Mouse (Mus musculus) T-helper 1 cell (primary cell): ENCODE results near the gene Lpin2.

Source experiments
- in situ Hi-C: fragments of 300-600 bp; cut with MboI, MseI; formaldehyde crosslinking; loops from one replicate; pipeline ENCODE4 v1.15.1; 2025; ENCODE audit warnings: high pct_unique_total_duplicates

Lpin2 gene

DNA sequence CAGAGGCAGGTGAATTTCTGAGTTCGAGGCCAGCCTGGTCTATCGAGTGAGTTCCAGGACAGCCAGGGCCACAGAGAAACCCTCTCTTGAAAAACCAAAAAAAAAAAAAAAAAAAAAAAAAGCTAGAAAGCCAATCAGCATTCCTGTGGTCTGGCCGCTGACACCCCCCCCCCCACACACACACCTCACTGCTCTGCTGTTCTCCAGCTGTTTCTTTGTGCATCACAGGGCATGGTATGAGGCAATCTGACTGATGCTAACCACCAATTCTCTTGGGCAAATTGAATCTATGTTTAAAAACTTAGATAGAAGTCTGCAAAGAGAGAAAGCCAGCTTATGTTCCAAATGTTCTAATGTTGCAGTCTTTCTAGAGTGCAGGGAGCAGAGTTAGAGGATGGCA, 14.1 kb downstream of the Lpin2 start:
- in situ Hi-C loops, result loop anchor here (10.0 to 25.0 kb wide), 2 partner anchors 212 to 1784 kb away; no protein-coding TSS in a partner anchor

DNA sequence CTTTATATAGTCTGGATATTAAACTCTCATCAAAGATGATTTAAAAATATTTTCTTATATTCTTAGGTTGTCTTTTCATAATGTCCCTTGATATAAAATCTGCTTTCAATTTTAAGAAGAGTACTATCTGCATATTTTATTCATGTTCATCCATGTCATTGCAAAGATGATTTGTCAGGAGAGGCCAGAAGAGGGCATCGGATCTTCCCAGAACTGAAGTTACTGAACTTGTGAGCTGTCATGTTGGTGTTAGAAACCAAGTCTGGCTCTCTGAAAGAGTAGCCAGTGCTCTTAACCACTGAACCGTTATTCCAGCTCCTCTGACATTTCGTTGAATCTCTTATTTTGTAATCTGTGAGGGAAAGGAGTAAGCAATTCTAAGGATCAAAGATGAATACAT, 17.0 kb downstream of the Lpin2 start:
- in situ Hi-C loops, result loop anchor here (10.0 to 25.0 kb wide), 2 partner anchors 215 to 1787 kb away; no protein-coding TSS in a partner anchor

DNA sequence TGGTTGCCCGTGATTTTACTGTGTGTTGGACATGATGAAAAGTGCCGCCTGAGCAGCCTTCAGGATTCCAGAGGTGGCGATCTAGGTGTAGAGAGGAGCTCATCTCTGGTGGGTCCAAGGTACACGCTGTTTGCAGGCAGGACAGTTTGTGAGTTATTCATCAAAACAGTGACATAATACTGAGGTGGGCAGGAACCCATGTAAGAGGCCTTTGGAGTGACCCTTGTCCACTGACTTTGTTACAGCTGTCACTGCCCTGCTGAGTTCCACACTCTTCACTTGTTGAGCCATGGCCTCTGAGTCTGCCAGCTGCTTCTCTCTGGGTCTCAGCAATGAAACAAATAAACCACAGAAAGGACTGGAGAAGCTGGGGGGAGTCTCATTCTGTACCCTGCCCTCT, 19.8 kb downstream of the Lpin2 start:
- in situ Hi-C loops, result no loop called here

DNA sequence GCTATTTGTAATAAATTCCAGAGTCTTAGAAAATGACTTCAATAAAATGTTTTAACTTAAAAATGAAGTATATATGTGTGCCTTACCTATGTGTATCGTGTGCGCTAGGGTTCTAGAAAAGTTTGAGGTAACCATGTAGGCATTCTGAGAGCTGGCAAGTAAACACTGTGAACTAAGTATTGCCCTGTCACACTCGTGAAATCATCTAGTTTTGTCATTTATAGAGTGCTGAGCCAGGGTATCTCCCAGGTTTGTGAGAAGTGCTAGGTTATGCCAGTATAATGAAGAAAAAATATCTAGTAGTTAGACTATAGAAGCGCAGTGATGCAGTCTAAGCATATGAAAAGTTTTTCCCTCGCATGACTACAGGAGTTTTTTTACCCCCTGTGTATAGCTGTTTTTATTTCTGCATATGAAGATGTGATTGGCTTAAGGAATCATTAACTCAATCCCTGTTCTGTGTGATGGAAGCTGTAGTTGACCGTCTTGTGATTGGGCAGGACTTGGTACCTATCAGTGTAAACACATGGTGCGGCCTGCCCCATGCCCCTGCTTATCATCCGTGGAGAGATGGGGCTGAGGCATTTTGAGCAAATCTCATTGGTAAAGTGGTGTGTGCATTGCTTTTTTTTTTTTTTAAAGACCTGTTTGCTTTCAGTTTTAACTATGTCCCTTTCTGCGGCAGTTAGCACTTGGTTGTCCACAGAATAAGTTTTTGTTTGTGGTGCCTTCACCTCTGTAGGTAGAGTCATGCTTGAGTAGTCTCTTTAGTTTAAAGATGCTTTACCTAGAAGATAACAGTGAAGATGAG, 21.8 kb downstream of the Lpin2 start:
- in situ Hi-C loops, result no loop called here

DNA sequence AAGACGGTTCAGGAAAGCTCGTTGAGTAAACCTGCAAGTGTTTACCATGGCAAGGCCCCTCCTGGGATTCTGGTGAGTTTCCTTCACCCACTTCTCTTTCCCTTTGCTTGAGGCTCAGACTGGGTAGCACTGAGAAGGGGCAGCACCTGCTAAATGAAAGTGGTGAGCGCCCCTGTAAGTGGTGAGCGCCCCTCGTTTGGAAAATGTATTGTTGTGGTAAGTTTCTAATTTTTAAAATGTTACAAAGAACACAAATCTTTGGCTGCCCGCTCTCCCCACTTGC, 22.4 kb downstream of the Lpin2 start:
- in situ Hi-C loops, result no loop called here

DNA sequence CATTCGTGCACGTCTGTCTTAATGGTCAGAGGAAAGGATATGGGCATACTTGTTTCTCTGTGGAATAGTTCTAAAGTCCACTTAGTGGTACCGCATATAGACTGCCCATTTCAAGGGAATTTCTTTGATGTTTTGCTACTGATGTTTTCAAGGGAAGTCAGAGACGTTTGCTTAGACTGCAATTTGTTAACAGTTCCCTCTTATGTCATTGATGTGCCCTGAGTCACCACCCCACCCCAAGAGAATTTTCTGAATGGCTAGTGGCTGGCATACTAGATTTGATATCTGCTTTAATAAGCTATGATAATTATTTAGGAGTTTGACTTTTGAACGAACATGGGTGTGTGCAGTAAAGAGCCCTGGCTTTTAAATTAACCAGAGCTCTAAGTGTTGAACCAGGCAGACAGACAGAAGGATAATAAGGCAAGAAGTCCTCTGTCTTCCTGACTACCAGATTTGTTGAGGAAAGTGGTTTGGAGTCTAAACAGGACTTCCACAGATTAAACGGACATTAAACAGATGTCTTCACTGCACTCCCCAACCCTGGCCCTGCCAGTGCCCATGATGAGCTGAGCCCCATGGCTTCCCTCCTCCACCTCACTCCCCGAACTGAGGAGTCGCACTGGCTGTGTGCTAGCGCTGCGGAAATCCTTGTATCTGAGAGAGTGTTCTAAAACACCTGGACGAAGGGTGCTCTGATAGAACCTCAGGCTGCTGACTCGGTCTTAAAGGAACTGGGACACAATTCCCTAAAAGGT, 24.0 kb downstream of the Lpin2 start:
- in situ Hi-C loops, result no loop called here

DNA sequence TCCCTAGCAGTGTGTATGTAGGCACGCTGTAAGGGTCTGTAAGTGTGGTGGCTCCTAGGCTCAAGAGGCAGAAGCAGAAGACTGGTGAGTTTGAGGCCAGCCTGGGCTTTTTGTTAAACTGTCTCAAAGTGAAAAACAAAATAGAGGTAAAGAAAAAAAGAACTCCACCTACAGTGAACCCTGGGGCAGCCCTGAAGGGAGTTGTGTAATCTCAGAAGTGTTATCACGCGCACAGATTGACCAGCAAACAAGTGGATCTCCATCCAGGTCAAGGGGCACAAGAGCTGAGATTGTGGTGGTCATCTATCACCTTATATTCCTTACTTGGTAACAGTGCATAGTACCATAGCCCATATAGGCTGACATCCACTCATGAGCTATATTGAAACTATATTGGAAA, 24.9 kb downstream of the Lpin2 start:
- in situ Hi-C loops, result no loop called here

DNA sequence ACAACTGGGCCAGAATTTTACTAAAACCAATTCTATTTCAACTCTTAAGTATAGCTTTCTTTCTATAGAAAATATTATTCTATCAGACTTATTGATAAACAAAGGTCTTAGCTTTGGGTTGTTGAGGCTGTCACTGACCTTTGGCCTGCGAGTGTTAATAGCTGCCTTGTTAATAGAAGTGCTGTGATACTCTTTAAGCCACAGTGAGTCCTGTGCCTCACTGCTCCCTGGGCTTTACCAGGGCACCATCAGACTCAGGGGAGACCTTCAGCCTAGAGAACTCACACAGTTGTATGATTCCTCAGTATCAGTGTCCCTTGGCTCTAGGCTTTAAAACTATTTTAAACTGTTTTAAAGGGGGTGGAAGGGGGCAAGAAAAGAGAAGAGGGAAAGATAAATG, 26.0 kb downstream of the Lpin2 start:
- in situ Hi-C loops, result no loop called here

DNA sequence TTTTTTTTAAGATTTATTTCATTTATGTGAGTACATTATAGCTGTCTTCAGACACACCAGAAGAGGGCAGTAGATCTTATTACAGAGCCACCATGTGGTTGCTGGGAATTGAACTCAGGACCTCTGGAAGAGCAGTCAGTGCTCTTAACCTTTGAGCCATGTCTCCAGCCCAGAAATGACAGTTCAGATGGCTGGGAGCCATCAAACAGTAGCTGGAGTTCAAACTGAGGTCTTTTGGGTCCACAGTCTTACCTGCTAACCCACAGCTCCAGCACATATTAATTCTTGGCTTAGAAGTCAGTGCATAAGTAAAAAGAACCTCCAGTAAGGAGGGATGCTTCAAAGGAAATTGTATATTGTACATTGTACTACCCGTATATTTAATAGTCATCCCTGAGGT, 26.6 kb downstream of the Lpin2 start:
- in situ Hi-C loops, result no loop called here

DNA sequence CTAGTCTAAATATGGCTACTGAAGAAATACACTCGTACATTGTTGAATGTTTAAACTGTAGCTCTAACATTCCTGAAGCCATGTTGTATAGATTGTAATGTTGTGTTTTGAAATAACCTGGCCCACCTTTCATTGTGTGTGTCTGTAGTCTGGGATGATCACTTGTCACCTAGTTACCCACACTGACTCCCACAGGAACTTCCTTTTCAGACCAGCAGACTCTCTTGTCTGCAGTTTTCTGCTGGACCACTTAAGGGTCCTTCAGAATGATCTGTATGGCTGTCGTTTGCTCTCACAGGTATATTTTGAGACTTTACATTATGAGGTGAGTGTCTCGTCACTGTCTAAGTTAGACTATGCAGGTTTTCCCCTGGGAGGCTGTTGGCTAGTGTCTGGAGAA, 27.6 kb downstream of the Lpin2 start:
- in situ Hi-C loops, result loop anchor here (10.0 kb wide), 1 partner anchor 1665 kb away; no protein-coding TSS in a partner anchor

DNA sequence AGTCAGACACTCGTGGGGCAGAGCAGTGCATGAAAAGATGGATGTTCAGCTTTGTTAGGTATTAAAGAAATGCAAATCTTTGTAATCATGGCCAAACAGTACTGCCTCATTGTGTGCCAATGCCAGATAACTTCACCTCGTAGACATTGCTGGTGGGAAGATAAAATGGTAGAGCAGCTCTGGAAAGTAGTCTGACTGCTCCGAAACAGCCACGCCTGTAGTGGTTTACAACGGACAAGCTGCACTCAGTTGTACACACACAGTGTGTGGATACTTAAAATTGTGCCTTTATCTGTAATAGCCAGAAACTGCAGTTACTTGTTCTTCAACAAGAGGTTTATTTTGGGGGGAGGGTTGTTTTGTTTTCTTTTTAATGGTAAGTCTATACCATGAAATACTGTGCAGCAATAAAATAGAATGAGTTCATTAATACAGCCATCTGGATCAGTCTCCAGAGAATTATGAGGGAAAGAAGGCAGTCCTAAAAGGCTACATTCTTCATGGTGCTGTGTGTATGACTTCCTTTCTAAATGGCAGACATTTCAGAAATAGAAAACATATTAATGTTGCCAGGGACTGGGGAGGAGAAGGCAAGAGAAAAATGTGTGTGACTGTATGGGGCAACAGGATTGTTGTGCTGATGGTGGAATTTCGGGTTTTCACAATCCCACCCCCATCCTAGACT, 29.7 kb downstream of the Lpin2 start:
- in situ Hi-C loops, result loop anchor here (10.0 kb wide), 1 partner anchor 1663 kb away; no protein-coding TSS in a partner anchor

DNA sequence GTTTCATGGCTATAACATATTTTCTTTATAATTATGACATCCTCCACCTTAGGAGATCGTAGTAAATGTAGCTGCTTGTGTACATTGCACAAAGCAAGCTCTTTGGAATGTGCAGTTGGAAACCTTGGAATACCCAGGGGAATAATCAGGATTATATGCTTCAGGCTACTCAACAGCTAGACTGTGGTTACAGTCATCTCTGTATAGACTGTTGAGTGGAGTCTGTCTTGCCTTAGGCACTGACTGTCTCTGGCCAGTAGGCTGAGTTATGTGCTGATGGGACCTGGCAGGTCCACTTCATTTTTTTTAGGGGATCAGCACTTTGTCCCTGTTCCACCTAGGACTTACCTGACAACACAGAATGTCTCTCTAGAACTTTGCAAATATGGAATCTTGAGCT, 31.3 kb downstream of the Lpin2 start:
- in situ Hi-C loops, result loop anchor here (10.0 kb wide), 1 partner anchor 1661 kb away; no protein-coding TSS in a partner anchor

DNA sequence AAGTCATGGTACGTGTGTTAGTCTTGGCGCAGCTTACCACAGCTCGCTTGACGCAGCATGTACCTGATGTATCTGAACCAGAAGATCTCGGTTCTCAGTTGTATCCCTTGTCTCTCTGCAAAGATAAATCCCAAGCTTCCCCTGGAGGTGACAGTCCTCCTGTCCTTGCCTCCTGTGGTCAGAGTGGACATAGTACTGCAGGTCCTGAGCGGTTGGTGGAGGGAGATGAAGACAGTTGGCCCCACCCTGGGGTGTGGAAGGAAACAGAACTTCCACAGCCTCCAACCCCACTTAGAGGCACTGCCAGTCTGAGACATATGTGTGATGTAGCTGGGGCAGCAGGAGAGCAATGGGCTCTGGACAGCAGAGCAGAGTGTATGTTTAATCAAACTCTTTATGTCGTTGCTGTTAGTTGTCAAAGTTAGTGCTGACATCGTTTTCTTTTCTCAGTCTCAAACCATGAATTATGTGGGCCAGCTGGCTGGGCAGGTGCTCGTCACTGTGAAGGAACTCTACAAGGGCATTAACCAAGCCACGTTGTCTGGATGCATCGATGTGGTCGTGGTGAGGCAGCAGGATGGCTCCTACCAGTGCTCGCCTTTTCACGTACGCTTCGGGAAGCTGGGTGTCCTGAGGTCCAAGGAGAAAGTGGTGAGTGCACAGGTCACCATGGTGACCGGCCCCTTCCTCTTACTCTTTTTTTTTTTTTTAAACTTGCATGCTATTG, 32.3 kb downstream of the Lpin2 start:
- in situ Hi-C loops, result loop anchor here (10.0 kb wide), 1 partner anchor 1660 kb away; no protein-coding TSS in a partner anchor

DNA sequence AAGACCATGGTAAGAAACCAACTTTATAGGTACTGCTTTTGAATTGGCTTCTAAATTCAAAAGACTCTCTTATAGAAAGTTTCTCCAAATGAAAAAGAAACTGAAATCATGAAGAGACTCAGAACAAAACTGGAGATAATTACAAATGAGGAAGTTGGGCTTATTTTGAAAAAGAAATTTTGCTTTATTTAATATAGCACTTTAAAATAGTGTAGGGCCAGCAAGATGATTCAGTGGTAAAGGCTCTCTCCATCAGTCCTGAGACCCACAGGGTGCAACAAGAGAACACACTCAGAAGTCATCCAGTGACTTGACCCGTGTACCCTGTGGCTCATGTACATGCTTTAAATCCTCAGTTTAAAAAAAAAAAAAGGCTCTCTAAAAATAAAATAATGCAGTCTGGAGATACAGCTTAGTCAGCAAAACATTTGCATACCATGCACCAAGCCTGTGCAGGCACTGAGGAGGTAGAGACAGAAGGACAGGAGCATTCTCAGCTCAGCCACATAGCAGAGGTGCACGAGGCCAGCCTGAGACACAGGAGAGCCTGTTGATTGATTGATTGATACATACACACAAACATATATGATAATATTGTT, 33.0 kb downstream of the Lpin2 start:
- in situ Hi-C loops, result loop anchor here (10.0 kb wide), 1 partner anchor 1659 kb away; no protein-coding TSS in a partner anchor

DNA sequence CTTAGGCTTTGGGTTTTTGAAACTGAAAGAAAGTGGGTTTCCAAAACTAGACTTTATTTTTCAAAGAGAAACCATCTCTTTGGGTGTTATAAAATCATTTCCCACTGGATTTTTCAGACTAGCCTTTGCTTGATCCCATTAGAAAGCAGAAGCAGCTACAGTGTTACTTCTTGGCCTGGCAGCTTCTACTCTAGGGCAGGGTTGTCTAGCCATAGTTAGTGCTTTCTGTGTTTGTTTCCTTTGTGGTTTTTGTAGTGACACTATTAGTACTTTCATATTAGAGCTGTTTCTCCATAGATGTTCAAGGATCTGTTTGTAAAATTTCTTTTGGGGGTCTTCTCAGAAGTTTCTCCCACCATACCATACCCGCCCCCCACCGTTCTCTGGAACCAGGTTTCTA, 33.9 kb downstream of the Lpin2 start:
- in situ Hi-C loops, result loop anchor here (10.0 kb wide), 1 partner anchor 1659 kb away; no protein-coding TSS in a partner anchor

DNA sequence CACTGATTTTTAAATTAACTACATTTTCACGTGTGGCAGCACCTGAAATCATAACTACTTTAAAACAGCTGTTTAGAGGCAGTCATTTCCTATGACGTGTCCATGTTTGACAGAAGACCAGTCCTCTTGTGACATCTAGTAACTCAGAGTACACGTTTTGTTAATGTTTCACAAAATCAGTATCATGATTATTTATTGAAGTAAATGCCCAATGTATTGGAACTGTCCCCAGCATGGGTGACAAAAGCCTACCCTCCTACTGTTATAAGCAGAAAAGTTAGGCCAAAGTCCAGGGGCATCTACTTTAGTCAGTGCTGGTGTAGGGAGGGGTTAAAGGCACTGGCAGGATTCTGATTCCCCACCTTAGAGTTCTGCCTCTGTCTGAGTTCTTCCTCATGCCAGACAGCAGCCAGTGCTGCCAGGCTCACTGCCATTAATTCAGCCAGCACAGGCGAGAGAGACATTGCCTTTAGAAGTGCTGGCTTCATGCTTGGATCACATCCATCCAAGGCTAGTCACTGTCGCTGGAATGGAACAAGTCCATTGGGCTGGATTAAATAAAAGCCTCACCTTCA, 34.8 kb downstream of the Lpin2 start:
- in situ Hi-C loops, result loop anchor here (10.0 kb wide), 1 partner anchor 1658 kb away; no protein-coding TSS in a partner anchor

DNA sequence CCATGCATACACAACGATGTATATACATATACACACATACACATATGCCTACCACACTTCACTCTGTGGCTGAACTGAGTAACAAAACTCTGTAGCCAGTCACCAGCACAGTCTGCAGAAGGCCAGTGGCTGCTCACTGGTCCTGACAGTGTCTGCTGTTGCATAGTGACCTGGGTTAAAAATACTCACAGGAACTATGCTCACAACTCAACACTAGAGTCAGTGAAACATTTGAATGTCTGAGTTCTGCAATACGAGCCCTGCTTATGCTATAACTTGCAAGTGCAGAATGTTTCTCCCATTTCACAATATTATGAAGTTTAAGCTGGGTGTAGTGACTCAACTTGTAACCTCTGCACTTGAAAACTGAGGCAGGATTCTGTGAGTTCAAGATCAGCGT, 39.0 kb downstream of the Lpin2 start:
- in situ Hi-C loops, result no loop called here

DNA sequence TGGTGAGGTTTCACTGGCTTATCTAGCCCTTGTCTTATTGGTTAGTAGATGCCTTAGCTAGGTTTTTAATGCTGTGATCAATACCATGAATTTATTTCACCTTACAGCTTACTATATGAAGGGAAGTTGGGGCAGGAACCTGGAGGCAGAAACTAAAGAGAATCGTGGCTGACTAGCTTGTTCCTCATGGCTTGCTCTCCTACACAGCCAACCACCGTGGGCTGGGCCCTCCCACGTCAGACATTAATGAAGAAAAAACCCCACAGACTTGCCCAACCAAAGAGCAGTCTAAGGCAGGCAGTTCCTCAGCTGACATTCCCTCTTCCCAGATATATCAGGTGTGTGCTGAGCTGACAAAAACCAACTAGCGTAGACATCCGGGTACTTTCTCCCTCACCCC, 41.3 kb downstream of the Lpin2 start:
- in situ Hi-C loops, result no loop called here

DNA sequence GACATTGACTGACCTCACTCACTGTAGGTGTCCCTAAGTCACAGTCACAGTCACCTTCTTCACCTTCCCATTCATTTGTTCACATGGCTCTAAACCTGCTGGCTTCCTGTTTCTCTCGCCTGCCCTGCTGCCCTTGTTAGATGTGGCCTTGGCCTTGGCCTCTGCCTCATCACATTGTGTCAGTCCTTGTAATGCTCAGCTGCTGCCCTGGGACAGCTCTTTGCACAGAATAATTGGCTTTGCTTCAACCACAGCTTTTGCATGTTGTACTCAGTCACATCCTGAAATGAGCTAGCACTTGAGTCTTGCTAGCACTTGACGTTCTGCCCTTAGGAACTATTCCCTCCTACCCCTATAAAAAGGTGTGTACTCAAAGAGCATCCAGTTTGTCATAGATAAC, 42.2 kb downstream of the Lpin2 start:
- in situ Hi-C loops, result no loop called here

DNA sequence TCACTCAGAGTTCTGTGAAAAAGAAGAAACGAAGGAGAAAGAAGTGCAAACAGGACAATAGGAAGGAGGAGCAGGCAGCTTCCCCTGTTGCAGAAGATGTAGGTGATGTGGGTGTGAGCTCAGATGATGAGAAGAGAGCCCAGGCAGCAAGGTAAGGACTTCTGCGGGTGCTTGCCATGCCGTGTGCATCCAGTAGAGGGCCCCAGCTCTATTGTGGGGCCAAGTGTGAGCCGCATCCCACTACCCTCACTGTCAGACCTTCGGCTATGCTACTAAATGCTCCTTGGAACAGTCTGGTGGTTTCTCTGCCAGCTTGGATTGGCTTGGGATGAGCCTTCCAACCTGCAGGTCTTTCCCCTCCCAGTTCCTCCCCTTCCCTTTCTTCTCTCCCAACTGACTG, 42.7 kb downstream of the Lpin2 start:
- in situ Hi-C loops, result no loop called here
